Mouse (Mus musculus): ENCODE data around the gene Rhoc.

DNA sequence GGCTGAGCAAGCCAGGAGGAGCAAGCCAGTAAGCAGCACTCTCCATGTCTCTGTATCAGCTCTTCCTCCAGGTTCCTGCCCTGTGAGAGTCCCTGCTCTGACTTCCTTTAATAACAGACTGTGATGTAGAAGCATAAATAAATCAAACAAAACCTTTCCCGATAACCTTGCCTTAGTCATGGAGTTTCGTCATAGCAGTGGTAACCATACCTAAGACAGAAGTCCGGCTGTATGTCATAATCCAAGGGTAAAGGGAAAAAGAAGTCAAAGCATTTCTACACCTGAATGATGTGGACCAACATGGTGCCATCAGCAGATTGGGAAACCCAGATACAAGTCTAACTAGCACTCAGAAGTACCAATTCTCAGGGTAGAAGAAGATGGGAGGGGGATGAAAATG is 47.6 kb downstream of the Rhoc start:
- TF ChIP-seq POLR2AphosphoS2 (IDR thresholded peaks at IDR 0.05; ENCODE audit: low read length) (no peak), CTCF (IDR thresholded peaks at IDR 0.05 in 2 of 3, conservative IDR thresholded peaks at IDR 0.05 in 1 of 3; ENCODE audit: control insufficient read depth in 1 of 3, insufficient read depth in 1 of 3, low read depth in 2 of 3, low read length in 3 of 3, poor library complexity in 1 of 3, severe bottlenecking in 1 of 3) (no peak), POLR2A (IDR thresholded peaks at IDR 0.05; ENCODE audit: control insufficient read depth in 1 of 2, insufficient read depth in 1 of 2, low read depth in 1 of 2, low read length in 2 of 2, poor library complexity in 1 of 2) (no peak), USF1 (IDR thresholded peaks at IDR 0.05; ENCODE audit: low read depth, low read length) (no peak), MAX (IDR thresholded peaks at IDR 0.05; ENCODE audit: low read length) (no peak), E2F4 (IDR thresholded peaks at IDR 0.05; ENCODE audit: borderline replicate concordance, low read depth, low read length) (no peak), UBTF (IDR thresholded peaks at IDR 0.05; ENCODE audit: borderline replicate concordance, insufficient read depth, low read depth, low read length) (no peak), RCOR1 (IDR thresholded peaks at IDR 0.05; ENCODE audit: low read depth, low read length) (no peak)

Data from MEL (cell line).